Mouse (Mus musculus) brain, embryonic 14.5 days (tissue): ENCODE results near the gene Acp5.

Experiments used
- CTCF ChIP-seq: fragments of 200-500 bp; IDR thresholded peaks from 2 replicates; pipeline ENCODE4 v1.5.1; 2012; ENCODE audit warnings: inconsistent platforms, mild to moderate bottlenecking, moderate library complexity, borderline replicate concordance; ENCODE audit not compliant: insufficient read depth, insufficient read length; ENCODE audit errors: extremely low read depth
- POLR2A ChIP-seq: fragments of 200-500 bp; IDR thresholded peaks from 2 replicates; pipeline ENCODE4 v1.6.1; 2012; ENCODE audit warnings: mild to moderate bottlenecking, inconsistent platforms, borderline replicate concordance; ENCODE audit not compliant: poor library complexity, insufficient read depth, insufficient read length, severe bottlenecking; ENCODE audit errors: extremely low read depth

DNA sequence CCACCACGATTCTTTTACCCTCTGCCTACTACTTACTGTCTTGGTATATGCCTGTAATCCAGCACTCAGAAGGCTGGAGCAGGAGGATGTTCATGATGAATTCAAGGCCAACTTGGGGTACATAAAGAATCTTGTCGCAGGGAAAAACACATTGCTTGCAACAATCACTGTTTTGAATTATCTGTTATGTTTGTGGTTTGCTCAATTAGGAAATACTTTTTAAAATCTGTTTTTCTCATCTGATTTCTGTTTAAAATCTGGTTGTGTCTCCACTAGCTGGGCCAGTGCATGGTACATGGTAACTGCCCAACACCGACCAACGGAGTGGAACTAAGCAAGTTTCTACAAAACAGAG is 50.9 kb downstream of the Acp5 start:
- TF ChIP-seq CTCF (no peak), POLR2A (no peak)
